Mouse (Mus musculus): ENCODE data around the gene Grid1. TPM values are rescaled to one million over a fixed set of nuclear protein-coding genes. Genes with fewer than 3 reads are reported as not detected.

The Grid1 gene
- polyA plus RNA-seq, 1 experiment, result not detected

GRCm38 (mm10) chr14:35092646-35093045, 272.7 kb downstream of the Grid1 start:
- 88% methylated on average over 4 of the region's 4 CpGs for WGBS
- Histone ChIP-seq H3K27me3 (ENCODE audit: control insufficient read depth, insufficient read depth, low read length) (no peaks in the 10 kb centered on the region), H3K4me3 (ENCODE audit: low read depth, low read length) (no peak overlapping the region), H3K4me1 (ENCODE audit: control insufficient read depth, insufficient read depth, insufficient read length, low read length) (no peaks in the 10 kb centered on the region), H3K36me3 (ENCODE audit: control insufficient read depth, insufficient read depth, low read length) (no peaks in the 10 kb centered on the region), H3K27ac (ENCODE audit: insufficient read depth, low read depth, low read length) (no peak overlapping the region)
- no peak for TF ChIP-seq POLR2A (IDR thresholded peaks at IDR 0.05; ENCODE audit: low read depth, low read length)
- no peak for TF ChIP-seq CTCF (IDR thresholded peaks at IDR 0.05; ENCODE audit: extremely low read depth, insufficient read length, insufficient replicate concordance, low read depth, low read length)

DNA sequence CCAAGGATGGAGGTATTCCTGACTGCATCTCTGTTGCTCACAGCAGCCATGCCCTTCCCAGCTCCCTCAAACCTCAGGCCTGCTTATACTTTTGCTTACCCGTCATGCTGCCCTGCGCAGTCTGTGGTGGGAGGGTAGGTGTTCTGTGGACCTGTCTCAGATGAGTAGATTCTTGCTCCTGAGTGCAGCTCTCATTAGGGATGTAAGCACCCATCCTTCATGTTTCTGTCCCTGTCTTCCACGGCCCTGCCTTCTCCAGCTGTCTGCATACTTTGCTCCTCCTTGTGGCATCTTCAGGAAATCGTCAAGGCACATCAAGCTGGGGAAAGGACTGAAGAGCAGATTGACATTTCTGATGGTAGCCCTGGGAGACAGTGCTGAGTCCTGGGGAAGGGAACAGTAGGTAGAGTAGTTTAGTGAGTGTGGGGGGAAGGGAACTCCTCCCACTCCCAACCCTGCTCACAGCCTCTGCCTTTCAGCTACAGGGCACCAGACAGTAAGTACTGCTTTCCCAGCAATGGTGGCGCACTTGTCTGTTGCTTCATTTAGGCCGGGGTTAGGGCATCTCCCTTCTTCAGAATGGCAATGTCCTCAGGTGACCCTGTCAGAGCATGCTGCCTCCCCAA, 273.8 kb downstream of the Grid1 start:
- H3K27me3 ChIP-seq (ENCODE audit: control insufficient read depth, insufficient read depth, low read length), result no peaks in the 10 kb centered on the region
- no peaks in the 10 kb centered on the region for H3K36me3 ChIP-seq (ENCODE audit: control insufficient read depth, insufficient read depth, low read length)
- 69% methylated on average over 6 of the region's 6 CpGs for WGBS

GRCm38 (mm10) chr14:35095506-35096059, 275.7 kb downstream of the Grid1 start:
- Histone ChIP-seq H3K4me1 (ENCODE audit: control insufficient read depth, insufficient read depth, insufficient read length, low read length) (no peaks in the 10 kb centered on the region), H3K27ac (ENCODE audit: insufficient read depth, low read depth, low read length) (no peak overlapping the region), H3K36me3 (ENCODE audit: control insufficient read depth, insufficient read depth, low read length) (no peaks in the 10 kb centered on the region), H3K4me3 (ENCODE audit: low read depth, low read length) (no peak overlapping the region), H3K27me3 (ENCODE audit: control insufficient read depth, insufficient read depth, low read length) (no peaks in the 10 kb centered on the region)
- no peak for TF ChIP-seq POLR2A (IDR thresholded peaks at IDR 0.05; ENCODE audit: low read depth, low read length)
- no peak for TF ChIP-seq CTCF (IDR thresholded peaks at IDR 0.05; ENCODE audit: extremely low read depth, insufficient read length, insufficient replicate concordance, low read depth, low read length)
- WGBS, result 18% methylated on average over 9 of the region's 9 CpGs

More for the DNA sequence above, 273.8 kb downstream of the Grid1 start:
- Histone ChIP-seq H3K27ac (ENCODE audit: insufficient read depth, low read depth, low read length) (no peak overlapping the region), H3K4me3 (ENCODE audit: low read depth, low read length) (no peak overlapping the region), H3K4me1 (ENCODE audit: control insufficient read depth, insufficient read depth, insufficient read length, low read length) (no peaks in the 10 kb centered on the region)
- TF ChIP-seq POLR2A (IDR thresholded peaks at IDR 0.05; ENCODE audit: low read depth, low read length), result no peak
- TF ChIP-seq CTCF (IDR thresholded peaks at IDR 0.05; ENCODE audit: extremely low read depth, insufficient read length, insufficient replicate concordance, low read depth, low read length), result no peak

DNA sequence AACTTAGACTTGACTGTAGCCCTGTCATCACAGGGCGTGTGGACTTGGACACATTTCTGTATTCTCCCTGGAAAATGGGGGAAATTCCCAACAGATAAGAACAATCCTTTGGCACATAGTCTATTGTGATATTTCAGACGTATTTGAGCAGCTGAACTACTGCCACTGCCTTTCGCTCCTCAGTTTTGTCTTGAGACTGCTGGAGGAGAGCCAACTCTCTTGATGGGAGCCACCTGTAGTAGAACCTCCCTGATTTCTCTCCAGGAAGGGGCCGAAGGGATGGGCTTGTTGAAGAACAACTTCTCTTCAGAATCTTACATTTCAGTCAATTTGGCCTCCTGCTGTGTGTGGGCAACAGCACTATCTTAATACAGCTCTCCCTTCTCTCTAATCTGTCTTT, 276.2 kb downstream of the Grid1 start:
- no peak overlapping the region for H3K27ac ChIP-seq (ENCODE audit: insufficient read depth, low read depth, low read length)
- H3K4me3 ChIP-seq (ENCODE audit: low read depth, low read length), result no peak overlapping the region
- TF ChIP-seq POLR2A (IDR thresholded peaks at IDR 0.05; ENCODE audit: low read depth, low read length) (no peak), CTCF (IDR thresholded peaks at IDR 0.05; ENCODE audit: extremely low read depth, insufficient read length, insufficient replicate concordance, low read depth, low read length) (no peak)
- no peaks in the 10 kb centered on the region for H3K36me3 ChIP-seq (ENCODE audit: control insufficient read depth, insufficient read depth, low read length)
- no peaks in the 10 kb centered on the region for H3K4me1 ChIP-seq (ENCODE audit: control insufficient read depth, insufficient read depth, insufficient read length, low read length)
- WGBS, result 14% methylated on average over 4 of the region's 4 CpGs
- H3K27me3 ChIP-seq (ENCODE audit: control insufficient read depth, insufficient read depth, low read length), result no peaks in the 10 kb centered on the region

DNA sequence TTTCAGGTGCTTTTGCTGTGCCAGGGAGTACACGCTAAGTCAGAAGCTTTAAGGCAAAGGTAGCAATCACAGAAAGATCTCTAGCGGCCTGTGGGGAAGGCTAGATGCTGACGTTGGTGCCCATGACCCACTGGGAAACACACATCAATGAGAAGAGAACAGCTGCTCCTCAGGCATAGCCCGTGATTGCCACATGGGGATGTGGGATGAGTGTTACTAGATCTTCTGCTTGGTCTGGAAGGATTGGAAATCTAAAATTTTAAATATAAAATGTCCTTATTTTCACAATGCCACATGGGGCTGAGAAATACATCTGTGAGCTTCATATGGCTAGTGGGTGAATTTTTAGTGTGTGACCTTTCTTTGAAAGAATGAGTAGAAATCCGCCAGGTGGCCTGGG, 277.3 kb downstream of the Grid1 start:
- 80% methylated on average over 5 of the region's 5 CpGs for WGBS
- Histone ChIP-seq H3K27ac (ENCODE audit: insufficient read depth, low read depth, low read length) (no peak overlapping the region), H3K4me3 (ENCODE audit: low read depth, low read length) (no peak overlapping the region), H3K4me1 (ENCODE audit: control insufficient read depth, insufficient read depth, insufficient read length, low read length) (no peaks in the 10 kb centered on the region), H3K27me3 (ENCODE audit: control insufficient read depth, insufficient read depth, low read length) (no peaks in the 10 kb centered on the region), H3K36me3 (ENCODE audit: control insufficient read depth, insufficient read depth, low read length) (no peaks in the 10 kb centered on the region)
- TF ChIP-seq POLR2A (IDR thresholded peaks at IDR 0.05; ENCODE audit: low read depth, low read length) (no peak), CTCF (IDR thresholded peaks at IDR 0.05; ENCODE audit: extremely low read depth, insufficient read length, insufficient replicate concordance, low read depth, low read length) (no peak)

GRCm38 (mm10) chr14:35103639-35104210, 283.8 kb downstream of the Grid1 start:
- Histone ChIP-seq H3K4me3 (ENCODE audit: low read depth, low read length) (no peak overlapping the region), H3K4me1 (ENCODE audit: control insufficient read depth, insufficient read depth, insufficient read length, low read length) (no peaks in the 10 kb centered on the region), H3K27ac (ENCODE audit: insufficient read depth, low read depth, low read length) (no peak overlapping the region), H3K36me3 (ENCODE audit: control insufficient read depth, insufficient read depth, low read length) (no peaks in the 10 kb centered on the region), H3K27me3 (ENCODE audit: control insufficient read depth, insufficient read depth, low read length) (no peaks in the 10 kb centered on the region)
- WGBS, result 83% methylated on average over 5 of the region's 5 CpGs
- TF ChIP-seq CTCF (IDR thresholded peaks at IDR 0.05; ENCODE audit: extremely low read depth, insufficient read length, insufficient replicate concordance, low read depth, low read length), result no peak
- no peak for TF ChIP-seq POLR2A (IDR thresholded peaks at IDR 0.05; ENCODE audit: low read depth, low read length)

- no peak overlapping the region for H3K27ac ChIP-seq (ENCODE audit: insufficient read depth, low read depth, low read length)
These were observed 287.7 kb downstream of the Grid1 start for GRCm38 (mm10) chr14:35107596-35107995.

More at GRCm38 (mm10) chr14:35107596-35107995, 287.7 kb downstream of the Grid1 start:
- WGBS, result 71% methylated on average over 3 of the region's 3 CpGs
- H3K4me3 ChIP-seq (ENCODE audit: low read depth, low read length), result no peak overlapping the region
- H3K27me3 ChIP-seq (ENCODE audit: control insufficient read depth, insufficient read depth, low read length), result no peaks in the 10 kb centered on the region
- no peaks in the 10 kb centered on the region for H3K36me3 ChIP-seq (ENCODE audit: control insufficient read depth, insufficient read depth, low read length)
- no peaks in the 10 kb centered on the region for H3K4me1 ChIP-seq (ENCODE audit: control insufficient read depth, insufficient read depth, insufficient read length, low read length)
- TF ChIP-seq CTCF (IDR thresholded peaks at IDR 0.05; ENCODE audit: extremely low read depth, insufficient read length, insufficient replicate concordance, low read depth, low read length), result no peak
- no peak for TF ChIP-seq POLR2A (IDR thresholded peaks at IDR 0.05; ENCODE audit: low read depth, low read length)
